Mouse (Mus musculus) MEL (cell line): ENCODE measurements around the gene Lrrc29. TPM values are rescaled to one million over a fixed set of nuclear protein-coding genes. Genes with fewer than 3 reads are reported as not detected.
A peak's percentile ranks its signal among the peaks of the same experiment; 100 is the strongest.

Source experiments
- DNase-seq: peaks from one replicate; pipeline ENCODE4 v3.0.0; 2011; ENCODE audit warnings: low read depth, low spot score
- H3K27ac ChIP-seq: 2 replicates; pipeline ENCODE4 v1.5.1; 2012; ENCODE audit warnings: low read depth, mild to moderate bottlenecking, control low read depth, low read length, moderate library complexity; ENCODE audit not compliant: control insufficient read depth
- H3K27me3 ChIP-seq, 2 experiments: fragments of 150-350 bp in 1 of 2; sonication (generic) in 1 of 2; 2 replicates each; pipeline ENCODE4 v1.6.1; 2012; ENCODE audit warnings: low read length in 2 of 2, mild to moderate bottlenecking in 2 of 2, improper control_type of control experiment in 1 of 2, moderate library complexity in 1 of 2; ENCODE audit not compliant: insufficient read depth in 2 of 2, control insufficient read depth in 1 of 2
- H3K36me3 ChIP-seq, 2 experiments: 2 replicates each; pipeline ENCODE4 v1.6.1; 2012 to 2014; ENCODE audit warnings: low read length in 2 of 2, improper control_type of control experiment in 1 of 2, inconsistent platforms in 1 of 2, mild to moderate bottlenecking in 1 of 2; ENCODE audit not compliant: insufficient read depth in 2 of 2, control insufficient read depth in 1 of 2
- H3K4me1 ChIP-seq, 2 experiments: fragments of 150-350 bp in 1 of 2; sonication (generic) in 1 of 2; 2 replicates each; pipeline ENCODE4 v1.6.1; 2012; ENCODE audit warnings: low read length in 2 of 2, improper control_type of control experiment in 1 of 2, mild to moderate bottlenecking in 1 of 2; ENCODE audit not compliant: insufficient read depth in 2 of 2, control insufficient read depth in 1 of 2
- H3K4me3 ChIP-seq, 2 experiments: fragments of 150-350 bp in 1 of 2; sonication (generic) in 1 of 2; 2 replicates each; pipeline ENCODE4 v1.5.1; 2012; ENCODE audit warnings: low read depth in 2 of 2, low read length in 2 of 2, mild to moderate bottlenecking in 2 of 2, moderate library complexity in 2 of 2, control low read depth in 1 of 2, improper control_type of control experiment in 1 of 2; ENCODE audit not compliant: control insufficient read depth in 1 of 2, insufficient read depth in 1 of 2
- H3K79me2 ChIP-seq: 2 replicates; pipeline ENCODE4 v1.6.1; 2012; ENCODE audit warnings: mild to moderate bottlenecking, low read length, moderate library complexity; ENCODE audit not compliant: control insufficient read depth, poor library complexity, insufficient read depth
- H3K9ac ChIP-seq: 2 replicates; pipeline ENCODE4 v1.6.1; 2012; ENCODE audit warnings: low read depth, mild to moderate bottlenecking, control low read depth, low read length, moderate library complexity; ENCODE audit not compliant: control insufficient read depth, poor library complexity, severe bottlenecking
- H3K9me3 ChIP-seq: fragments of 150-350 bp; sonication (generic); replicated peaks from 2 replicates; pipeline ENCODE4 v1.6.1; 2012; ENCODE audit warnings: mild to moderate bottlenecking, low read length, improper control_type of control experiment, moderate library complexity; ENCODE audit not compliant: insufficient read depth
- BHLHE40 ChIP-seq: IDR thresholded peaks from 2 replicates; pipeline ENCODE4 v1.6.1; 2012; ENCODE audit warnings: low read depth, mild to moderate bottlenecking, inconsistent platforms, low read length, improper control_type of control experiment, borderline replicate concordance
- CHD1 ChIP-seq: IDR thresholded peaks from 2 replicates; pipeline ENCODE4 v1.6.1; 2012; ENCODE audit warnings: low read depth, mild to moderate bottlenecking, inconsistent platforms, low read length, improper control_type of control experiment
- CHD2 ChIP-seq: IDR thresholded peaks from 2 replicates; pipeline ENCODE4 v1.6.1; 2011; ENCODE audit warnings: low read length, improper control_type of control experiment
- CTCF ChIP-seq, 3 experiments: IDR thresholded peaks in 2 of 3; conservative IDR thresholded peaks in 1 of 3; 2 replicates each; pipeline ENCODE4 v1.5.1; 2011 to 2012; ENCODE audit warnings: low read length in 3 of 3, low read depth in 2 of 3, mild to moderate bottlenecking in 2 of 3, improper control_type of control experiment in 1 of 3, inconsistent platforms in 1 of 3, mixed read lengths in 1 of 3, moderate library complexity in 1 of 3; ENCODE audit not compliant: control insufficient read depth in 1 of 3, insufficient read depth in 1 of 3, poor library complexity in 1 of 3, severe bottlenecking in 1 of 3
- E2F4 ChIP-seq: IDR thresholded peaks from 2 replicates; pipeline ENCODE4 v1.6.1; 2011; ENCODE audit warnings: low read depth, low read length, improper control_type of control experiment, borderline replicate concordance
- GABPA ChIP-seq: IDR thresholded peaks from 2 replicates; pipeline ENCODE4 v1.6.1; 2012; ENCODE audit warnings: low read depth, mild to moderate bottlenecking, inconsistent platforms, low read length, improper control_type of control experiment, moderate library complexity
- JUND ChIP-seq: IDR thresholded peaks from 2 replicates; pipeline ENCODE4 v1.6.1; 2011; ENCODE audit warnings: low read depth, mild to moderate bottlenecking, improper control_type of control experiment, low read length
- KAT2A ChIP-seq: conservative IDR thresholded peaks from 2 replicates; pipeline ENCODE4 v1.6.1; 2012; ENCODE audit warnings: low read depth, low read length, improper control_type of control experiment, inconsistent platforms
- MAFK ChIP-seq: IDR thresholded peaks from 2 replicates; pipeline ENCODE4 v1.6.1; 2011; ENCODE audit warnings: low read depth, mild to moderate bottlenecking, low read length, improper control_type of control experiment, borderline replicate concordance
- MAZ ChIP-seq: IDR thresholded peaks from 2 replicates; pipeline ENCODE4 v1.6.1; 2012; ENCODE audit warnings: low read depth, mild to moderate bottlenecking, inconsistent platforms, low read length, improper control_type of control experiment
- MXI1 ChIP-seq: IDR thresholded peaks from 2 replicates; pipeline ENCODE4 v1.6.1; 2011; ENCODE audit warnings: mild to moderate bottlenecking, low read depth, low read length, improper control_type of control experiment
- MYC ChIP-seq: IDR thresholded peaks from 2 replicates; pipeline ENCODE4 v1.6.1; 2011; ENCODE audit warnings: low read depth, mild to moderate bottlenecking, low read length, improper control_type of control experiment, moderate library complexity
- POLR2AphosphoS2 ChIP-seq: IDR thresholded peaks from 2 replicates; pipeline ENCODE4 v1.6.1; 2011; ENCODE audit warnings: low read length, improper control_type of control experiment
- RAD21 ChIP-seq: IDR thresholded peaks from 2 replicates; pipeline ENCODE4 v1.6.1; 2011; ENCODE audit warnings: mild to moderate bottlenecking, low read depth, low read length, improper control_type of control experiment
- RCOR1 ChIP-seq: IDR thresholded peaks from 2 replicates; pipeline ENCODE4 v1.6.1; 2012; ENCODE audit warnings: low read depth, mild to moderate bottlenecking, inconsistent platforms, low read length, improper control_type of control experiment
- SIN3A ChIP-seq: IDR thresholded peaks from 2 replicates; pipeline ENCODE4 v1.6.1; 2012; ENCODE audit warnings: low read length, improper control_type of control experiment, inconsistent platforms
- SMC3 ChIP-seq: IDR thresholded peaks from 2 replicates; pipeline ENCODE4 v1.6.1; 2011; ENCODE audit warnings: low read depth, low read length, improper control_type of control experiment
- TAL1 ChIP-seq: IDR thresholded peaks from 2 replicates; pipeline ENCODE4 v1.6.1; 2012; ENCODE audit warnings: mild to moderate bottlenecking, inconsistent platforms, low read length, moderate library complexity, mixed read lengths
- TCF12 ChIP-seq: IDR thresholded peaks from 2 replicates; pipeline ENCODE4 v1.6.1; 2014; ENCODE audit warnings: low read depth, mild to moderate bottlenecking, inconsistent platforms, low read length, improper control_type of control experiment, moderate library complexity
- USF1 ChIP-seq: IDR thresholded peaks from 2 replicates; pipeline ENCODE4 v1.6.1; 2014; ENCODE audit warnings: low read depth, mild to moderate bottlenecking, inconsistent platforms, low read length, improper control_type of control experiment, moderate library complexity
- USF2 ChIP-seq, 2 experiments: IDR thresholded peaks; 2 replicates each; pipeline ENCODE4 v1.6.1; 2011 to 2012; ENCODE audit warnings: improper control_type of control experiment in 2 of 2, low read length in 2 of 2, borderline replicate concordance in 1 of 2, inconsistent platforms in 1 of 2, low read depth in 1 of 2, mild to moderate bottlenecking in 1 of 2; ENCODE audit not compliant: insufficient read depth in 1 of 2
- ZC3H11A ChIP-seq: IDR thresholded peaks from 2 replicates; pipeline ENCODE4 v1.6.1; 2012; ENCODE audit warnings: low read depth, mild to moderate bottlenecking, inconsistent platforms, low read length, improper control_type of control experiment
- ZKSCAN1 ChIP-seq: IDR thresholded peaks from 2 replicates; pipeline ENCODE4 v1.6.1; 2012; ENCODE audit warnings: low read depth, mild to moderate bottlenecking, inconsistent platforms, low read length, improper control_type of control experiment, moderate library complexity
- ZMIZ1 ChIP-seq: IDR thresholded peaks from 2 replicates; pipeline ENCODE4 v1.6.1; 2012; ENCODE audit warnings: low read depth, mild to moderate bottlenecking, inconsistent platforms, low read length, improper control_type of control experiment, moderate library complexity
- polyA plus RNA-seq, 2 experiments: library from polyadenylated mRNA; stranded (reverse) in 1 of 2; unstranded in 1 of 2; fragments of >175 nt in 1 of 2; fragments of >200 nt in 1 of 2; gene quantifications; 2 replicates each; pipeline versions ENCODE4 v1.2.1 to v1.2.4; 2012; ENCODE audit warnings: low replicate concordance in 2 of 2, low read depth in 1 of 2; ENCODE audit not compliant: insufficient read length in 2 of 2, insufficient read depth in 1 of 2, missing spikeins in 1 of 2
- total RNA-seq: library from RNA; depleted of rRNA; stranded (reverse); fragments of 300-350 nt; gene quantifications from 2 replicates; pipeline ENCODE4 v1.2.3, GENCODE M21; 2012

The Lrrc29 gene
- total and polyA plus RNA-seq, 3 experiments = 2.6 to 6.1 TPM; not detected in 1

DNA sequence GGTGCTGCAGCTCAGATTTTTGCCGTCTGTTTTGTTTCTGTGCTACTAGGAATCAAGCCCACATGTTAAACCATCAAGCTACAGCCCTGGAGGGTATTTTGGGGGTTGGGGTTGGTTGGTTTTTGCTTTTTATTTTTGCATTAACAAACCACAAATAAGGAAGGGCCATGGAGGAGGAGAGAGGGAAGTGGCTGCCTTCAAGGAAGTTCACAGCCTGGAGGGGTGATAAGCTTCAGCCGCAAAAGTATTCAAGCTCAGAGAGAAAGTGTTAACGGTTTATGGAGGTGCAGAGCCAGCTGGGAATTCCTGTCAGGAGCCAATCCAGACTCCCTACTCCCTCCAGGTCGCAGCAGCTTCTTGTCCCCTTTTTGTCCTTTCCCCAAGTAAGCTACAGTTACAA, 12.9 kb upstream of the Lrrc29 start (continued):
- TF ChIP-seq TCF12 (peak; percentile 65; the same call in 1 of the 2 replicates), E2F4 (no peak), CHD1 (no peak), RCOR1 (peak; percentile 89), POLR2AphosphoS2 (no peak), ZMIZ1 (no peak), JUND (no peak), USF2 (IDR thresholded peaks at IDR 0.05; ENCODE audit: borderline replicate concordance in 1 of 2, insufficient read depth in 1 of 2, low read depth in 1 of 2, low read length in 2 of 2) (no peak), CTCF (IDR thresholded peaks at IDR 0.05 in 2 of 3, conservative IDR thresholded peaks at IDR 0.05 in 1 of 3; ENCODE audit: control insufficient read depth in 1 of 3, insufficient read depth in 1 of 3, low read depth in 2 of 3, low read length in 3 of 3, poor library complexity in 1 of 3, severe bottlenecking in 1 of 3) (no peak), KAT2A (no peak), CHD2 (peak; percentile 54)

GRCm38 (mm10) chr8:105336373-105337130, 10.5 kb upstream of the Lrrc29 start:
- peaks cover 15 to 35% of the 10 kb centered on the region in 2 experiments; a peak in 3 of 4 replicates for H3K4me1 ChIP-seq
- H3K36me3 ChIP-seq = peaks cover 0 to 27% of the 10 kb centered on the region in 2 experiments; a peak in 2 of 4 replicates
- no peak overlapping the region for H3K4me3 ChIP-seq
- no peaks in the 10 kb centered on the region for H3K27me3 ChIP-seq
- H3K9ac ChIP-seq = no peak overlapping the region
- no peak overlapping the region for H3K27ac ChIP-seq
- no peaks in the 10 kb centered on the region for H3K79me2 ChIP-seq
- peak; percentile 16; the same call in 1 of the 2 replicates for TF ChIP-seq POLR2AphosphoS2
- no peak for TF ChIP-seq BHLHE40
- TF ChIP-seq MXI1 = no peak
- H3K9me3 ChIP-seq = no peaks in the 10 kb centered on the region
- DNase-seq = peak; percentile 12

GRCm38 (mm10) chr8:105332523-105332922, 6.4 kb upstream of the Lrrc29 start:
- Histone ChIP-seq H3K4me3 (no peak overlapping the region), H3K36me3 (peaks cover 1 to 9% of the 10 kb centered on the region in 2 experiments), H3K27me3 (no peaks in the 10 kb centered on the region), H3K9me3 (no peaks in the 10 kb centered on the region), H3K27ac (no peak overlapping the region), H3K9ac (no peak overlapping the region), H3K4me1 (peaks cover 0 to 2% of the 10 kb centered on the region in 2 experiments; a peak in 2 of 4 replicates), H3K79me2 (peaks cover under 1% of the 10 kb centered on the region)
- TF ChIP-seq SIN3A (no peak), MAFK (no peak), MAZ (no peak), USF1 (no peak), ZC3H11A (no peak), ZKSCAN1 (no peak), RAD21 (no peak), MYC (no peak), TAL1 (no peak), GABPA (no peak), SMC3 (no peak)
- no peak for DNase-seq
